Mouse (Mus musculus) liver, embryonic 11.5 days (tissue): Measurements from ENCODE around the gene Grb2. TPM values are rescaled to one million over a fixed set of nuclear protein-coding genes. Genes with fewer than 3 reads are reported as not detected.

Experiments used
- ATAC-seq: fragments of 200-750 bp; cut with Nextera tagmentation; replicated peaks from 2 replicates; pipeline ENCODE4 v1.8.0; 2017; ENCODE audit warnings: moderate number of reproducible peaks, mild to moderate bottlenecking, moderate TSS enrichment, moderate library complexity; ENCODE audit not compliant: low FRiP score
- DNase-seq: peaks from one replicate; pipeline ENCODE4 v3.0.0-alpha.2; 2017; ENCODE audit warnings: low spot score
- H3K27ac ChIP-seq: fragments of 300-500 bp; sonication (generic); 2 replicates; pipeline ENCODE4 v1.5.1; 2014; ENCODE audit warnings: mild to moderate bottlenecking, low read depth, low read length, control low read depth
- H3K27me3 ChIP-seq: fragments of 300-500 bp; sonication (generic); replicated peaks from 2 replicates; pipeline ENCODE4 v1.6.1; 2014; ENCODE audit warnings: low read length, mixed read lengths; ENCODE audit not compliant: control insufficient read depth, insufficient read depth
- H3K36me3 ChIP-seq: fragments of 300-500 bp; sonication (generic); 2 replicates; pipeline ENCODE4 v1.6.1; 2014; ENCODE audit warnings: mild to moderate bottlenecking, low read length, moderate library complexity, mixed read lengths; ENCODE audit not compliant: control insufficient read depth, insufficient read depth
- H3K4me1 ChIP-seq: fragments of 300-500 bp; sonication (generic); replicated peaks from 2 replicates; pipeline ENCODE4 v1.6.1; 2014; ENCODE audit warnings: low read length, mixed read lengths; ENCODE audit not compliant: control insufficient read depth, insufficient read depth
- H3K4me2 ChIP-seq: fragments of 300-500 bp; sonication (generic); 2 replicates; pipeline ENCODE4 v1.6.1; 2014; ENCODE audit warnings: mild to moderate bottlenecking, control low read depth, moderate library complexity
- H3K4me3 ChIP-seq: fragments of 300-500 bp; sonication (generic); 2 replicates; pipeline ENCODE4 v1.5.1; 2014; ENCODE audit warnings: low read depth, low read length, control low read depth
- H3K9ac ChIP-seq: fragments of 300-500 bp; sonication (generic); 2 replicates; pipeline ENCODE4 v1.6.1; 2014; ENCODE audit warnings: low read depth, low read length, control low read depth
- H3K9me3 ChIP-seq: fragments of 300-500 bp; sonication (generic); 2 replicates; pipeline ENCODE4 v1.6.1; 2016; ENCODE audit warnings: low read length, inconsistent platforms, mixed read lengths; ENCODE audit not compliant: control insufficient read depth
- WGBS: fragments of 180-500 bp; shearing (Covaris S2); extraction: QIAGEN DNeasy Blood & Tissue Kit; methylation state at CpG from one replicate; pipeline ENCODE4 v1.1.7; 2014; 5-methylcytosine and 5-hydroxymethylcytosine counted together
- polyA plus RNA-seq: library from polyadenylated mRNA; unstranded; fragments of >200 nt; fragmentation: Nextera tagmentation; extraction: Ambion mirVana; gene quantifications from 2 replicates; pipeline ENCODE4 v1.2.1, GENCODE M21; 2014

Grb2 gene
- polyA plus RNA-seq, 1 experiment from 2014 or later = 52.8 TPM

GRCm38 (mm10) chr11:115616371-115616770 is 92.0 kb downstream of the Grb2 start:
- WGBS = 93% methylated on average over 7 of the region's 7 CpGs
- ATAC-seq = no peak
- peaks cover 24% of the 10 kb centered on the region for H3K36me3 ChIP-seq

GRCm38 (mm10) chr11:115615875-115616274 is 92.5 kb downstream of the Grb2 start:
- Histone ChIP-seq H3K9me3 (no peaks in the 10 kb centered on the region), H3K27ac (no peak overlapping the region), H3K36me3 (peaks cover 19% of the 10 kb centered on the region), H3K27me3 (no peaks in the 10 kb centered on the region), H3K9ac (no peak overlapping the region), H3K4me1 (peaks cover 17% of the 10 kb centered on the region), H3K4me3 (no peak overlapping the region), H3K4me2 (no peak overlapping the region)
- ATAC-seq = no peak
- 88% methylated on average over 6 of the region's 6 CpGs for WGBS
- no peak for DNase-seq

More at GRCm38 (mm10) chr11:115616371-115616770, 92.0 kb downstream of the Grb2 start:
- Histone ChIP-seq H3K4me1 (peaks cover 17% of the 10 kb centered on the region), H3K9ac (no peak overlapping the region), H3K27ac (no peak overlapping the region), H3K27me3 (no peaks in the 10 kb centered on the region), H3K4me2 (no peak overlapping the region), H3K9me3 (no peaks in the 10 kb centered on the region), H3K4me3 (no peak overlapping the region)
- DNase-seq = no peak

GRCm38 (mm10) chr11:115615108-115615825 is 93.1 kb downstream of the Grb2 start:
- peaks cover 14% of the 10 kb centered on the region for H3K36me3 ChIP-seq
- no peak overlapping the region for H3K4me2 ChIP-seq
- H3K27ac ChIP-seq = no peak overlapping the region
- peaks cover 17% of the 10 kb centered on the region for H3K4me1 ChIP-seq
- no peak for ATAC-seq
- DNase-seq = no peak
- no peaks in the 10 kb centered on the region for H3K9me3 ChIP-seq
- no peak overlapping the region for H3K4me3 ChIP-seq
- no peak overlapping the region for H3K9ac ChIP-seq
- WGBS = 79% methylated on average over 15 of the region's 15 CpGs
- no peaks in the 10 kb centered on the region for H3K27me3 ChIP-seq

GRCm38 (mm10) chr11:115614346-115615107 is 93.9 kb downstream of the Grb2 start:
- DNase-seq (no peak), ATAC-seq (no peak)
- no peak overlapping the region for H3K9ac ChIP-seq
- no peak overlapping the region; the same call in 1 of the 2 replicates for H3K4me3 ChIP-seq
- no peaks in the 10 kb centered on the region for H3K9me3 ChIP-seq
- WGBS = 84% methylated on average over 10 of the region's 10 CpGs
- H3K36me3 ChIP-seq = peaks cover 16% of the 10 kb centered on the region
- H3K4me2 ChIP-seq = no peak overlapping the region
- no peak overlapping the region for H3K27ac ChIP-seq
- no peaks in the 10 kb centered on the region for H3K27me3 ChIP-seq
- peaks cover 17% of the 10 kb centered on the region for H3K4me1 ChIP-seq

- H3K9ac ChIP-seq = peak overlapping the region; percentile 81
- H3K4me3 ChIP-seq = peak overlapping the region; percentile 78
- peaks cover 18% of the 10 kb centered on the region for H3K36me3 ChIP-seq
- under 1% methylated on average over 16 of the region's 16 CpGs for WGBS
- DNase-seq (no peak), ATAC-seq (peak; percentile 60)
- H3K27ac ChIP-seq = peak overlapping the region; percentile 98
- H3K4me2 ChIP-seq = peak overlapping the region; percentile 86
- peaks cover 17% of the 10 kb centered on the region for H3K4me1 ChIP-seq
- no peaks in the 10 kb centered on the region for H3K9me3 ChIP-seq
- H3K27me3 ChIP-seq = no peaks in the 10 kb centered on the region
Measured at GRCm38 (mm10) chr11:115613138-115613945, 95.1 kb downstream of the Grb2 start.

DNA sequence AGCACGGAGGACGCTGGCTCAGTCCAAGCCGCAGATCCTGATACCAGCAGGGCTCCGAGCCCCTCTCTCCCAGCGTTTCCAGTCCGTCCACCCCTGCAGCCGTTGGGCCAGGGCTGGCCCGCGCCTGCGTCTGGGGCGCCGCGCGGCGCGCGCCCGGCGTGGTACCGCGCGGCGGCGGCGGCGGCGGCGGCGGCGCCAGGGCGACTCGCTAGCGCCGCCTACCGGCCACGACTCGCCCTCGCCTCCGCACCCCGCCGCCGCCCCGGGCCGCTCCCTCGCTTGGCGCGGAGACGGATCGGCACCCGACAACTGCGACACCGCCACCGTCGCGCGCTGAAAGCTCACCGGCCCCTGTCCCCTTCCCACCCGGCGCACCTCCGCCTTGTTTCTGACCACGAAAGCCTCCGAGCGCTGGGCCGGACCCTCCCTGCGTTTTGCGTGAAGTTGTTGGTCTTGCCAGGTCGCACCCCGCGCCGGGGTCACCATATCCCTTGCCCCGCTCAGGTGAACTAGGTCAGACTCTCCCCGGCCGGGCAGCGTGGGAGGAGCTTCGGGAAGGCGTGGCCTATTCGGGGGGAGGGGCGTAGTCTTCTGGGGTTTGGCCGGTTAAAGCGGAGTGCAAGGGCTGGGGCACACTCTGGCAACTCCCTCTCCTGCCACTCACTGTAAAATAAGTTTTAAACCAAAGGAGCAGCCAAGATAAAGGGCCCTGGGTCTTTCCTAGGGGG is 95.8 kb downstream of the Grb2 start, which contains the start of gene Mif4gd:
Mif4gd (minus strand) TSS at position 560 of the 728 bp plus-strand sequence.
- peaks cover 24% of the 10 kb centered on the region for H3K36me3 ChIP-seq
- no peaks in the 10 kb centered on the region for H3K27me3 ChIP-seq
- peaks cover 17% of the 10 kb centered on the region for H3K4me1 ChIP-seq
- no peaks in the 10 kb centered on the region for H3K9me3 ChIP-seq
- H3K4me3 ChIP-seq = peak within 1 kb of the TSS; percentile 78
- under 1% methylated on average over 70 of the region's 80 CpGs for WGBS
- peak within 1 kb of the TSS; percentile 98 for H3K27ac ChIP-seq
- ATAC-seq (peak; percentile 86), DNase-seq (peak; percentile 97)
- H3K9ac ChIP-seq = peak within 1 kb of the TSS; percentile 81
- peak within 1 kb of the TSS; percentile 86 for H3K4me2 ChIP-seq

DNA sequence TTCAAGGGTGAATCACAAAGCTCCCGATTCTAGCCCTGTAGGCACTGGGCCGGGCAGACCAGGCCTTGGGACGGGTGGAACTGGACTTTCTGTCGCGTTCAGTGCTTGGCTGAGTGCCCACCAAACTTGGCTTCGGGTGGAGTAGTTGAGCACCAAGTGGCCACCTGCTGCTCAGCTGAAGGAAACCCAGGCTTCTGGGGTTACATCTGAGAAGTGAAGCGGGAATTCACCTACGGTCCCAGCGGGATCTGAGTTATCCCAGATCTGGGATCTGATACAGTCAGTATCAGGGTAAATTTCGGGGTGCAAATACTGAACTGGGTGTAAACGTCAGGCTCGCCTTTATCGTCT is 96.4 kb downstream of the Grb2 start:
- peak overlapping the region; percentile 78 for H3K4me3 ChIP-seq
- WGBS = 1% methylated on average over 13 of the region's 13 CpGs
- peak; percentile 61 for DNase-seq
- no peaks in the 10 kb centered on the region for H3K9me3 ChIP-seq
- peak overlapping the region; percentile 81 for H3K9ac ChIP-seq
- peak overlapping the region; percentile 98 for H3K27ac ChIP-seq
- H3K27me3 ChIP-seq = no peaks in the 10 kb centered on the region
- 0 out of 2 replicates have a peak, but pooled peaks have one; percentile 24 for ATAC-seq
- H3K4me2 ChIP-seq = peak overlapping the region; percentile 86
- H3K4me1 ChIP-seq = peaks cover 17% of the 10 kb centered on the region
- peaks cover 29% of the 10 kb centered on the region for H3K36me3 ChIP-seq

DNA sequence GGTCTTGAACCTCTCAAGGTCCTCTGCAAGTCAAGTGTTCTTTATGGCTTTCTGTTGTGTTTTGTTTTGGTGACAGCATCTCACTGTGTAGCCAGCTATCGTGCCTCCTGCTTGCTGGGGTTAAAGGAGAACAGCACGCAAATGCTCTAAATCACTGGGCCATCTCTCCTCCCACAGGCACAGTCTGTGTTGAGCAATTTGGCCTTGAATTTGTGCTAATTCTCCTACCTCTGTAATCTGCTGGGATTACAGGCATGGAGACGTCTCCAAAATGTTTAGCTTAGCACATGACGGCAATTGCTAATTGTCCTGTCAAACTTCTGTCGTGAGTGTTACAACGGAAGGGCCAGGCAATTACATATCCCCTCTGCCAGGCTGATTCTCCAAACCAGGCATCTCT is 97.2 kb downstream of the Grb2 start:
- Histone ChIP-seq H3K27me3 (no peaks in the 10 kb centered on the region), H3K36me3 (peaks cover 36% of the 10 kb centered on the region), H3K4me2 (peak overlapping the region; percentile 86), H3K9ac (peak overlapping the region; percentile 5; the same call in 1 of the 2 replicates), H3K4me1 (peaks cover 17% of the 10 kb centered on the region), H3K4me3 (peak overlapping the region; percentile 78; the same call in 1 of the 2 replicates), H3K27ac (no peak overlapping the region), H3K9me3 (no peaks in the 10 kb centered on the region)
- 77% methylated on average over 6 of the region's 6 CpGs for WGBS
- ATAC-seq = no peak
- no peak for DNase-seq
